Mouse (Mus musculus) neutrophil, adult 5-6 weeks (primary cell): ENCODE results near the gene Dctn3. TPM values are rescaled to one million over a fixed set of nuclear protein-coding genes. Genes with fewer than 3 reads are reported as not detected.
"Not testable (repeated sequence)": the region's sequence is repeated elsewhere in the genome, so short reads cannot be mapped to it uniquely, and the experiment has no call there.

Experiments used
- ATAC-seq: fragments of 151-379, 151-347 bp; 2 replicates; pipeline ENCODE4 v1.8.0; 2017; ENCODE audit warnings: mild to moderate bottlenecking, moderate TSS enrichment; ENCODE audit not compliant: insufficient number of reproducible peaks, poor library complexity, low FRiP score, severe bottlenecking; ENCODE audit errors: extremely low read depth
- total RNA-seq: library from RNA; stranded (forward); fragments of 200-1000 nt; gene quantifications from 2 replicates; pipeline ENCODE4 v1.2.3, GENCODE M21; 2017

The Dctn3 gene
- total RNA-seq, 1 experiment from 2014 or later = 52.5 TPM

- ATAC-seq = no peak
Measured at GRCm38 (mm10) chr4:41705922-41706754, 16.8 kb downstream of the Dctn3 start.

GRCm38 (mm10) chr4:41704651-41705050 is 18.3 kb downstream of the Dctn3 start:
- ATAC-seq = no peak

- ATAC-seq = not testable (repeated sequence)
Measured at GRCm38 (mm10) chr4:41702226-41702625, 20.7 kb downstream of the Dctn3 start.

- not testable (repeated sequence) for ATAC-seq
Measured at GRCm38 (mm10) chr4:41700224-41700623, 22.7 kb downstream of the Dctn3 start.

- ATAC-seq = not testable (repeated sequence)
Measured at GRCm38 (mm10) chr4:41699783-41700182, 23.2 kb downstream of the Dctn3 start, which contains the start of gene Il11ra1. TSS of gene Il11ra1 (plus strand) at chr4:41699989.

- not testable (repeated sequence) for ATAC-seq
Measured at GRCm38 (mm10) chr4:41698421-41699016, 24.5 kb downstream of the Dctn3 start.

- ATAC-seq = not testable (repeated sequence)
Measured at GRCm38 (mm10) chr4:41696930-41697841, 25.8 kb downstream of the Dctn3 start, which contains the start of gene Cntfr. TSS of gene Cntfr (minus strand) at chr4:41697089.

GRCm38 (mm10) chr4:41696452-41696851 is 26.5 kb downstream of the Dctn3 start:
- not testable (repeated sequence) for ATAC-seq

GRCm38 (mm10) chr4:41695800-41696199 is 27.2 kb downstream of the Dctn3 start:
- not testable (repeated sequence) for ATAC-seq

GRCm38 (mm10) chr4:41693511-41693910 is 29.5 kb downstream of the Dctn3 start:
- not testable (repeated sequence) for ATAC-seq

- not testable (repeated sequence) for ATAC-seq
Measured at GRCm38 (mm10) chr4:41690014-41690413, 33.0 kb downstream of the Dctn3 start.

- not testable (repeated sequence) for ATAC-seq
Measured at GRCm38 (mm10) chr4:41688562-41688961, 34.4 kb downstream of the Dctn3 start.

- not testable (repeated sequence) for ATAC-seq
Measured at GRCm38 (mm10) chr4:41685882-41686492, 37.0 kb downstream of the Dctn3 start.

- not testable (repeated sequence) for ATAC-seq
Measured at GRCm38 (mm10) chr4:41684931-41685453, 38.0 kb downstream of the Dctn3 start.

GRCm38 (mm10) chr4:41684131-41684930 is 38.6 kb downstream of the Dctn3 start:
- ATAC-seq = not testable (repeated sequence)

GRCm38 (mm10) chr4:41683303-41683702 is 39.7 kb downstream of the Dctn3 start:
- not testable (repeated sequence) for ATAC-seq

- ATAC-seq = no peak
Measured at GRCm38 (mm10) chr4:41682789-41683188, 40.2 kb downstream of the Dctn3 start.

- no peak for ATAC-seq
Measured at GRCm38 (mm10) chr4:41681947-41682346, 41.0 kb downstream of the Dctn3 start.
